Mouse (Mus musculus): ENCODE data around the gene D630039A03Rik.

GRCm38 (mm10) chr4:57908860-57909259, 7.2 kb downstream of the D630039A03Rik start:
- TF ChIP-seq CTCF (IDR thresholded peaks at IDR 0.05; ENCODE audit: extremely low read depth, insufficient read depth, insufficient read length, insufficient replicate concordance) (no peak), POLR2A (IDR thresholded peaks at IDR 0.05; ENCODE audit: low read depth, low read length) (no peak)
